Mouse (Mus musculus): Measurements from ENCODE around the gene Phkg2. TPM values are rescaled to one million over a fixed set of nuclear protein-coding genes. Genes with fewer than 3 reads are reported as not detected.

Gene Phkg2
- polyA plus RNA-seq, 1 experiment from 2014 or later: 37.7 TPM

DNA sequence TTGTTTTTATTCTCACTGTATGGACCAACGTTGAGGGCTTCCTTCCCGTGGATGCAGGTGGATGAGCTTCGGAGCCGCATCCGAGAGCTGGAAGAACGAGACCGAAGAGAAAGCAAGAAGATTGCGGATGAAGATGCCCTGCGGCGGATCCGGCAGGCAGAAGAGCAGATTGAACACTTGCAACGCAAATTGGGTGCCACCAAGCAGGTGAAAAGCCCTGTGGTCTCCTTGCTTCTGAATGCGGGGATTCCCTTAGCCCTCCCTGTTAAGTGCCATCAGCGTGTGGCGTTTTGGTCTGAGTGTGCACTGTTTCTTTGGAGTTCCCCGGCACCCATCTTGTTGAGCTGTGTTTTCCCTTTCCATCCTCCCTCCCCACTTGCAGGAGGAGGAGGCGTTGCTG is 23.6 kb downstream of the Phkg2 start:
- Histone ChIP-seq H3K4me2 (ENCODE audit: low read depth, low read length) (no peak overlapping the region), H3K9ac (ENCODE audit: low read depth, low read length) (no peak overlapping the region), H3K27ac (ENCODE audit: low read length) (no peak overlapping the region), H3K4me1 (ENCODE audit: control insufficient read depth, insufficient read depth, low read length) (no peaks in the 10 kb centered on the region), H3K4me3 (ENCODE audit: low read length) (no peak overlapping the region), H3K36me3 (ENCODE audit: control insufficient read depth, insufficient read depth, low read length) (peaks cover 55% of the 10 kb centered on the region), H3K27me3 (replicated peaks; ENCODE audit: control insufficient read depth, insufficient read depth, low read length) (no peaks in the 10 kb centered on the region), H3K9me3 (ENCODE audit: control insufficient read depth, low read length) (no peaks in the 10 kb centered on the region)
- WGBS: 95% methylated on average over 17 of the region's 17 CpGs
- no peak for ATAC-seq

DNA sequence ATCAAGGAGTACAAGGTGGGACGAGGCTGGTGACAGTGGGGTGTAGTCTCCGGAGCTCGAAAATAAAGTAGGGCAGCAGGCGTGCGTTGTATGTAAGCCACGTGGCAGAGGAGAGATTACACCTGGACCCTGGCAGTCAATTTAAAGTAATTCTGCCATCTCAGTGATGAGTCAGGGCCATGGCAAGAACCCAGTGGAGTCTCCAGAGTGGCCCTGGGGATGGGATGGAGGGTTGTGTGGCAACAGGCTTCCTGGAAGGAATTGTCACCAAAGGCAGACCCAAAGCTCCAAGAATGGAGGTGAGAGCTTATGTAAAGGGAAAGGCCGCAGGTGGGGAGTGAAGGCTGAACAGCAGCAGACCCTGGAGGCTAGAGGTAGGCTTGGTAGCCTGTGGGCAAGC is 27.5 kb downstream of the Phkg2 start:
- ATAC-seq: no peak
- H3K36me3 ChIP-seq (ENCODE audit: control insufficient read depth, insufficient read depth, low read length): peaks cover 36% of the 10 kb centered on the region

GRCm38 (mm10) chr7:127601735-127602134 is 28.6 kb downstream of the Phkg2 start:
- H3K4me1 ChIP-seq (ENCODE audit: control insufficient read depth, insufficient read depth, low read length): no peaks in the 10 kb centered on the region
- 83% methylated on average over 4 of the region's 4 CpGs for WGBS
- no peak overlapping the region for H3K9ac ChIP-seq (ENCODE audit: low read depth, low read length)
- H3K36me3 ChIP-seq (ENCODE audit: control insufficient read depth, insufficient read depth, low read length): peaks cover 26% of the 10 kb centered on the region
- H3K9me3 ChIP-seq (ENCODE audit: control insufficient read depth, low read length): no peaks in the 10 kb centered on the region
- H3K27me3 ChIP-seq (replicated peaks; ENCODE audit: control insufficient read depth, insufficient read depth, low read length): no peaks in the 10 kb centered on the region
- H3K4me3 ChIP-seq (ENCODE audit: low read length): no peak overlapping the region
- no peak for ATAC-seq
- no peak overlapping the region for H3K27ac ChIP-seq (ENCODE audit: low read length)
- H3K4me2 ChIP-seq (ENCODE audit: low read depth, low read length): no peak overlapping the region

More for the DNA sequence above, 27.5 kb downstream of the Phkg2 start:
- no peak overlapping the region for H3K4me3 ChIP-seq (ENCODE audit: low read length)
- H3K9me3 ChIP-seq (ENCODE audit: control insufficient read depth, low read length): no peaks in the 10 kb centered on the region
- no peaks in the 10 kb centered on the region for H3K27me3 ChIP-seq (replicated peaks; ENCODE audit: control insufficient read depth, insufficient read depth, low read length)
- no peaks in the 10 kb centered on the region for H3K4me1 ChIP-seq (ENCODE audit: control insufficient read depth, insufficient read depth, low read length)
- no peak overlapping the region for H3K27ac ChIP-seq (ENCODE audit: low read length)
- H3K4me2 ChIP-seq (ENCODE audit: low read depth, low read length): no peak overlapping the region
- no peak overlapping the region for H3K9ac ChIP-seq (ENCODE audit: low read depth, low read length)
- 95% methylated on average over 7 of the region's 7 CpGs for WGBS

GRCm38 (mm10) chr7:127602903-127603302 is 29.8 kb downstream of the Phkg2 start:
- 92% methylated on average over 2 of the region's 2 CpGs for WGBS
- no peaks in the 10 kb centered on the region for H3K9me3 ChIP-seq (ENCODE audit: control insufficient read depth, low read length)
- H3K27me3 ChIP-seq (replicated peaks; ENCODE audit: control insufficient read depth, insufficient read depth, low read length): no peaks in the 10 kb centered on the region
- no peak overlapping the region for H3K4me3 ChIP-seq (ENCODE audit: low read length)
- H3K4me2 ChIP-seq (ENCODE audit: low read depth, low read length): no peak overlapping the region
- no peak overlapping the region for H3K9ac ChIP-seq (ENCODE audit: low read depth, low read length)
- no peak for ATAC-seq
- peaks cover 19% of the 10 kb centered on the region; the same call in 1 of the 2 replicates for H3K36me3 ChIP-seq (ENCODE audit: control insufficient read depth, insufficient read depth, low read length)
- H3K4me1 ChIP-seq (ENCODE audit: control insufficient read depth, insufficient read depth, low read length): no peaks in the 10 kb centered on the region
- H3K27ac ChIP-seq (ENCODE audit: low read length): no peak overlapping the region

DNA sequence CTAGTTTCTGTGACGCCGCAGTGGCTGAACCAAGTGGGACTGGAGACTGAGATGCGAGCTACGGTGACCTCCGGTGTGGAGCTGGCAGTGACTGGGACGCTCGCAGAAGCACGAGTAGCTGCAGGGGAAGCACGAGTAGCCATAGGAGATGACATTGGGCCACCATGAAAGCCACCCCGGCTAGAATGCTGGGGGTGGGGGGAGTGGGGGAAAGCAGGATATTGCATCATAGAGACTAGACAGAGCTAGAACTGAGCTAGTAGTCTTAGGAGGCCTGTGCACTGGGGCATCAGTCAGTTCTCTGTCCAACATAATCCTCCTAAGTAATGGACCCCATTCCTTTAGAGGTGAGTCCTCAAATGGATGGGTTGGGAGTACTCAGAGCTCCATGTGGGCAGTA is 31.1 kb downstream of the Phkg2 start:
- WGBS: 87% methylated on average over 10 of the region's 10 CpGs
- Histone ChIP-seq H3K9me3 (ENCODE audit: control insufficient read depth, low read length) (no peaks in the 10 kb centered on the region), H3K4me3 (ENCODE audit: low read length) (no peak overlapping the region), H3K27ac (ENCODE audit: low read length) (no peak overlapping the region), H3K4me1 (ENCODE audit: control insufficient read depth, insufficient read depth, low read length) (no peaks in the 10 kb centered on the region), H3K36me3 (ENCODE audit: control insufficient read depth, insufficient read depth, low read length) (peaks cover 17% of the 10 kb centered on the region; the same call in 1 of the 2 replicates), H3K27me3 (replicated peaks; ENCODE audit: control insufficient read depth, insufficient read depth, low read length) (no peaks in the 10 kb centered on the region), H3K4me2 (ENCODE audit: low read depth, low read length) (no peak overlapping the region), H3K9ac (ENCODE audit: low read depth, low read length) (no peak overlapping the region)
- ATAC-seq: no peak

- no peak overlapping the region for H3K27ac ChIP-seq (ENCODE audit: low read length)
- no peaks in the 10 kb centered on the region for H3K4me1 ChIP-seq (ENCODE audit: control insufficient read depth, insufficient read depth, low read length)
- no peak overlapping the region for H3K4me2 ChIP-seq (ENCODE audit: low read depth, low read length)
- H3K9ac ChIP-seq (ENCODE audit: low read depth, low read length): no peak overlapping the region
- peaks cover 29% of the 10 kb centered on the region for H3K36me3 ChIP-seq (ENCODE audit: control insufficient read depth, insufficient read depth, low read length)
- 80% methylated on average over 6 of the region's 6 CpGs for WGBS
- H3K4me3 ChIP-seq (ENCODE audit: low read length): no peak overlapping the region
- no peaks in the 10 kb centered on the region for H3K27me3 ChIP-seq (replicated peaks; ENCODE audit: control insufficient read depth, insufficient read depth, low read length)
- H3K9me3 ChIP-seq (ENCODE audit: control insufficient read depth, low read length): no peaks in the 10 kb centered on the region
- no peak for ATAC-seq
These were observed 34.0 kb downstream of the Phkg2 start for GRCm38 (mm10) chr7:127607150-127607549.

DNA sequence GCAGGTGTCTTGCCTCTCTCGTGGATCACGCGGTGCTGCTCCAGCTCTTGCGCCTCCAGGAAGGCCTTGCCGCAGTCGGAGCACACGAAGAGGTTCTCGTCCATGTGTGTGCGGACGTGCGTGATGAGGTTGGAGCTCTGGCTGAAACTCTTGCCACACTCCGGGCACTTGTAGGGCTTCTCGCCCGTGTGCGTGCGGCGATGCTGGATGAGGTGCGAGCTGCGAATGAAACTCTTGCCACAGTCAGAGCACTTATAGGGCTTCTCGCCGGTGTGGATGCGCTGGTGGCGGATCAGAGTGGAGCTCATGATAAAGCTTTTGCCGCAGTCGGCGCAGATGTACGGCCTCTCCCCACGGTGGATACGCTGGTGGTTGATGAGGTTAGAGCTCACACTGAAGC is 37.9 kb downstream of the Phkg2 start:
- Histone ChIP-seq H3K4me2 (ENCODE audit: low read depth, low read length) (no peak overlapping the region), H3K9ac (ENCODE audit: low read depth, low read length) (no peak overlapping the region), H3K36me3 (ENCODE audit: control insufficient read depth, insufficient read depth, low read length) (peaks cover 29% of the 10 kb centered on the region), H3K4me1 (ENCODE audit: control insufficient read depth, insufficient read depth, low read length) (peaks cover 6% of the 10 kb centered on the region), H3K4me3 (ENCODE audit: low read length) (no peak overlapping the region), H3K27me3 (replicated peaks; ENCODE audit: control insufficient read depth, insufficient read depth, low read length) (no peaks in the 10 kb centered on the region), H3K27ac (ENCODE audit: low read length) (no peak overlapping the region), H3K9me3 (ENCODE audit: control insufficient read depth, low read length) (no peaks in the 10 kb centered on the region)
- no peak for ATAC-seq
- WGBS: 96% methylated on average over 29 of the region's 29 CpGs

DNA sequence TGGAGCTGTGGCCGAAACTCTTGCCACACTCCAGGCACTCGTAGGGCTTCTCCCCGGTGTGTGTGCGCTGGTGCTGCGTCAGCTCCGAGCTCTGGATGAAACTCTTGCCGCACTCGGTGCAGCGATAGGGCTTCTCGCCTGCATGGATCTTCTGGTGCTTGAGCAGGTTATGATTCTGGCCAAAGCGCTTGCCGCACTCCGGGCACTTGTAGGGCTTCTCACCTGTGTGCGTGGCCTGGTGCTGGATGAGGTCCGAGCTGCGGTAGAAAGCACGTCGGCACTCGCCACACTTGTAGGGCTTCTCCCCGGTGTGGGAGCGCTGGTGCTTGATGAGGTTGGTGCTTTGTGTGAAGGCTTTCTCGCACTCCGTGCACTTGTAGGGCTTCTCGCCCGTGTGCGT is 38.4 kb downstream of the Phkg2 start:
- H3K4me1 ChIP-seq (ENCODE audit: control insufficient read depth, insufficient read depth, low read length): peaks cover 6% of the 10 kb centered on the region
- WGBS: 95% methylated on average over 26 of the region's 26 CpGs
- peaks cover 29% of the 10 kb centered on the region for H3K36me3 ChIP-seq (ENCODE audit: control insufficient read depth, insufficient read depth, low read length)
- H3K4me3 ChIP-seq (ENCODE audit: low read length): no peak overlapping the region
- ATAC-seq: no peak
- H3K27me3 ChIP-seq (replicated peaks; ENCODE audit: control insufficient read depth, insufficient read depth, low read length): no peaks in the 10 kb centered on the region
- H3K9me3 ChIP-seq (ENCODE audit: control insufficient read depth, low read length): no peaks in the 10 kb centered on the region
- no peak overlapping the region for H3K9ac ChIP-seq (ENCODE audit: low read depth, low read length)
- no peak overlapping the region for H3K27ac ChIP-seq (ENCODE audit: low read length)
- H3K4me2 ChIP-seq (ENCODE audit: low read depth, low read length): no peak overlapping the region

GRCm38 (mm10) chr7:127613501-127613900 is 40.4 kb downstream of the Phkg2 start:
- Histone ChIP-seq H3K27me3 (replicated peaks; ENCODE audit: control insufficient read depth, insufficient read depth, low read length) (no peaks in the 10 kb centered on the region), H3K27ac (ENCODE audit: low read length) (no peak overlapping the region), H3K4me2 (ENCODE audit: low read depth, low read length) (peak overlapping the region; percentile 72; the same call in 1 of the 2 replicates), H3K4me3 (ENCODE audit: low read length) (peak overlapping the region; percentile 100; the same call in 1 of the 2 replicates), H3K9ac (ENCODE audit: low read depth, low read length) (no peak overlapping the region; the same call in 1 of the 2 replicates), H3K36me3 (ENCODE audit: control insufficient read depth, insufficient read depth, low read length) (peaks cover 29% of the 10 kb centered on the region), H3K4me1 (ENCODE audit: control insufficient read depth, insufficient read depth, low read length) (peaks cover 6% of the 10 kb centered on the region), H3K9me3 (ENCODE audit: control insufficient read depth, low read length) (no peaks in the 10 kb centered on the region)
- no peak for ATAC-seq
- WGBS: 86% methylated on average over 8 of the region's 8 CpGs

DNA sequence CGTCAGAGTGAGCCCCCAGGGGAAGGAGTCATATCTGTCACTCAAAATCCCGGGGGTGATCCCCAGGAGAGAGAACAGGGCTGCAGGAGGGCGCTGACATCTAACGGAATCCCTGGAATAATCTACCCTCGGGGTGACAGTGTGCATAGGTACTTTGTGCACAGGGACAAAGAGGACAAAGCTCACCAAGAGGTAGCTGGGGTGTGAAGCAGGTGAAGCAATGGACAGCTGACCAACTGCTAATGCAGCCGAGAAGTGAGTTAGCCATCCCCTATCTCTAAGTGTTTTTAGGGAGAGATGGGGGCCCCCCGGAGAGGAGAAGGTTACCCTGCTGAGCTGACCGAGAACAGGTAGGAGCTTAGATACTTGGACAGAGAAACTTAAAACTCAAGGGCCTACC is 41.0 kb downstream of the Phkg2 start:
- Histone ChIP-seq H3K27ac (ENCODE audit: low read length) (peak overlapping the region; percentile 85; the same call in 1 of the 2 replicates), H3K4me2 (ENCODE audit: low read depth, low read length) (peak overlapping the region; percentile 72)

More for the DNA sequence above, 41.0 kb downstream of the Phkg2 start:
- 23% methylated on average over 8 of the region's 8 CpGs for WGBS
- peaks cover 29% of the 10 kb centered on the region for H3K36me3 ChIP-seq (ENCODE audit: control insufficient read depth, insufficient read depth, low read length)
- H3K4me1 ChIP-seq (ENCODE audit: control insufficient read depth, insufficient read depth, low read length): peaks cover 6% of the 10 kb centered on the region
- peak overlapping the region; percentile 100 for H3K4me3 ChIP-seq (ENCODE audit: low read length)
- no peaks in the 10 kb centered on the region for H3K27me3 ChIP-seq (replicated peaks; ENCODE audit: control insufficient read depth, insufficient read depth, low read length)
- ATAC-seq: no peak; the same call in 1 of the 2 replicates
- no peaks in the 10 kb centered on the region for H3K9me3 ChIP-seq (ENCODE audit: control insufficient read depth, low read length)
- peak overlapping the region; percentile 99 for H3K9ac ChIP-seq (ENCODE audit: low read depth, low read length)
